Mouse (Mus musculus) Patski (cell line): ENCODE measurements around the gene Kcnip1. TPM values are rescaled to one million over a fixed set of nuclear protein-coding genes. Genes with fewer than 3 reads are reported as not detected.

Experiments
- ATAC-seq: fragments of 100-300 bp; one replicate; pipeline ENCODE4 v1.8.0; 2021
- CTCF ChIA-PET: fragments of 350-600 bp; sonication (Branson Sonifier 250); formaldehyde crosslinking; loops from one replicate; lab custom pipeline; 2022; ENCODE audit warnings: inconsistent platforms; lab: Charles Lee
- POLR2A ChIA-PET: fragments of 350-600 bp; sonication (Branson Sonifier 250); formaldehyde crosslinking; loops from one replicate; lab custom pipeline; 2022; ENCODE audit warnings: antibody characterized with exemption, inconsistent platforms; lab: Charles Lee
- DNase-seq: peaks from one replicate; pipeline ENCODE4 v3.0.0-alpha.2; 2011; ENCODE audit warnings: low read depth, low spot score
- H3K27me3 ChIP-seq: fragments of 371-371 bp; one replicate; pipeline ENCODE4 v1.5.1; 2021
- CTCF ChIP-seq: fragments of 100-300 bp; IDR thresholded peaks from one replicate; pipeline ENCODE4 v1.5.1; 2021
- in situ Hi-C: fragments of 300-500 bp; cut with MboI; formaldehyde crosslinking; loops from 3 replicates; pipeline ENCODE4 v1.11.1; 2018; ENCODE audit warnings: low pct_unique_long_range_greater_than_20kb, mixed read lengths
- polyA plus RNA-seq: library from polyadenylated mRNA; unstranded; gene quantifications from one replicate; pipeline ENCODE4 v1.2.3, GENCODE M21; 2021

Kcnip1 gene
- polyA plus RNA-seq, 1 experiment from 2014 or later: not detected

GRCm38 (mm10) chr11:33655861-33656593 lies 336.9 kb downstream of the Kcnip1 start:
- no peak for DNase-seq
- TF ChIP-seq CTCF: no peak

GRCm38 (mm10) chr11:33655221-33655620 lies 337.7 kb downstream of the Kcnip1 start:
- ChIA-PET POLR2A (no interaction called here), CTCF (no interaction called here)
- in situ Hi-C loops: no loop called here
- DNase-seq: no peak
- no peak for ATAC-seq
- H3K27me3 ChIP-seq: peaks cover 8% of the 10 kb centered on the region
- TF ChIP-seq CTCF: no peak

More at GRCm38 (mm10) chr11:33655861-33656593, 336.9 kb downstream of the Kcnip1 start:
- ChIA-PET CTCF (no interaction called here), POLR2A (no interaction called here)
- H3K27me3 ChIP-seq: peaks cover 8% of the 10 kb centered on the region
- in situ Hi-C loops: no loop called here
- no peak for ATAC-seq

GRCm38 (mm10) chr11:33654485-33654884 lies 338.5 kb downstream of the Kcnip1 start:
- ChIA-PET CTCF (no interaction called here), POLR2A (no interaction called here)
- in situ Hi-C loops: no loop called here
- no peak for ATAC-seq
- no peak for TF ChIP-seq CTCF
- H3K27me3 ChIP-seq: peaks cover 8% of the 10 kb centered on the region
- DNase-seq: no peak

GRCm38 (mm10) chr11:33649358-33649757 lies 343.6 kb downstream of the Kcnip1 start:
- POLR2A ChIA-PET: no interaction called here
- DNase-seq (no peak), ATAC-seq (no peak)
- peaks cover 13% of the 10 kb centered on the region for H3K27me3 ChIP-seq
- CTCF ChIA-PET: no interaction called here
- in situ Hi-C loops: no loop called here
- no peak for TF ChIP-seq CTCF

DNA sequence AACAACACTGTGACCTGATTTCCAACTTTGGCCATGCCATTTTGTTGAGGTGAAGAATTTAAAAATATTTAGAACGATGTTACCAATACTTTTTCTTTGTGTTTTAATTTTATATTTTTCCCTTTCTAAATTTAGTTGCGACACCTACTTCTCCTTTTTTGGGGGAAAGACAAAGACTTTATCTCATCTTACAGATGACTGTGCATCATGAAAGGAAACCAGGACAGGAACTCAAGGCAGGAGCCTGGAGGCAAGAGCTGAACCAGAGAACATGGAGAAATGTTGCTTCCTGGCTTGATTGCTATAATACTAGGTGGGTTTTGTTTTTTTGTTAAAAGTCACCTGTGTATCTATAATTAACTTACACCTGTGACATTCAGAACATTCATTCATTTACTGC lies 355.8 kb downstream of the Kcnip1 start:
- ChIA-PET CTCF (no interaction called here), POLR2A (no interaction called here)
- TF ChIP-seq CTCF: no peak
- DNase-seq (no peak), ATAC-seq (no peak)
- peaks cover 66% of the 10 kb centered on the region for H3K27me3 ChIP-seq
- in situ Hi-C loops: no loop called here

GRCm38 (mm10) chr11:33627136-33627742 lies 365.7 kb downstream of the Kcnip1 start:
- no peak for ATAC-seq

GRCm38 (mm10) chr11:33614218-33614617 lies 378.7 kb downstream of the Kcnip1 start:
- POLR2A ChIA-PET: interaction anchor here (1.0 to 1.2 kb wide), 3 partner anchors 10 to 77 kb away, joined by 3 to 4 read pairs (median 3); no protein-coding TSS in a partner anchor
- ATAC-seq: peak; percentile 85
- CTCF ChIA-PET: interaction anchor here (0.8 to 2.1 kb wide), 15 partner anchors 10 to 434 kb away, joined by 3 to 21 read pairs (median 3); no protein-coding TSS in a partner anchor
- peaks cover 27% of the 10 kb centered on the region for H3K27me3 ChIP-seq
- peak; percentile 96 for TF ChIP-seq CTCF
- no peak for DNase-seq
- in situ Hi-C loops: loop anchor here (5.0 to 10.0 kb wide), 4 partner anchors 42 to 437 kb away; no protein-coding TSS in a partner anchor

More at GRCm38 (mm10) chr11:33627136-33627742, 365.7 kb downstream of the Kcnip1 start:
- POLR2A ChIA-PET: no interaction called here
- CTCF ChIA-PET: no interaction called here
- in situ Hi-C loops: no loop called here
- H3K27me3 ChIP-seq: peaks cover 35% of the 10 kb centered on the region
- no peak for TF ChIP-seq CTCF
- DNase-seq: no peak

GRCm38 (mm10) chr11:33607784-33608183 lies 385.2 kb downstream of the Kcnip1 start:
- peaks cover 5% of the 10 kb centered on the region for H3K27me3 ChIP-seq
- CTCF ChIA-PET: interaction anchor here (1.3 kb wide), 1 partner anchor 10 kb away, joined by 5 read pairs; no protein-coding TSS in a partner anchor
- TF ChIP-seq CTCF: no peak
- in situ Hi-C loops: no loop called here
- POLR2A ChIA-PET: no interaction called here
- no peak for DNase-seq
- no peak for ATAC-seq

DNA sequence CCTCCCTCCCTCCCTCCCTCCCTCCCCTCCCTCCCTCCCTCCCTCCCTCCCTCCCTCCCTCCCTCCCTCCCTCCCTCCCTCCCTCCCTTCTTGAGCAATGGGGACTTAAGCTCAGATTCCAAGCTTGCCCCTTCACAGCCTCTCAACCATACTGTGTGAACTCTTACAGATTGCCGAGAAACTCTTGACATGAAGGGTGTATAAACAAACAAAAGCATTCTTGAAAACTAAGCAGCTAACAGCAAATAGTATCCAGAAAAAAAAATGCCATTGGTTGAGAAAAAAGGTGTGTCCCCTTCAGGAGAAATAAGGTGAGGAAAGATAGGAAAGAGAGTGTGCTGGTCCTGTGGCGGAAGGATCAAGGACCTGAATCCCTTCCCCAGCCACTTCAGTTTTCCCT lies 389.8 kb downstream of the Kcnip1 start:
- ATAC-seq: no peak
- ChIA-PET POLR2A (no interaction called here), CTCF (no interaction called here)
- in situ Hi-C loops: no loop called here
- no peak for TF ChIP-seq CTCF
- DNase-seq: no peak
- peaks cover 5% of the 10 kb centered on the region for H3K27me3 ChIP-seq

DNA sequence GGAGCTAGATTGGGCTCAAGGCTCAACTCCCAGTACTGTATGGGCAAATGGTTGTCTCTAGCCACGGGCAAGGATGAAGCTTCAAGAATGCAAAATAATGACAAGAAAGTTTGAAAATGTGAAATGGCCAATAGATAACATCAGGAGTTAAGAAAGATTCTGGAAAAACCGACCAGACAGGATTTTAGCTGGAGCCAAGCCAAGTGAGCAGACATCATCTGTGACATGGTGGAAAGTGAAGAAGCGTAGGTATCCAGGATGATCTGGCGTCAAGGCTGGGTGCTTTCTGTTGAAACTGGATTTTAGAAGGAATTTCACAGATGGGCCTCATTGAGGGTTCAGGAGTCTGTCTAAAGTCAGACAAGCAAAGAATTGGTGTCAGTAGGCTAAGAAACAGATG lies 394.0 kb downstream of the Kcnip1 start, which contains the start of gene D130052B06Rik:
TSS of gene D130052B06Rik (plus strand) at position 317 of the 400 bp plus-strand sequence.
- H3K27me3 ChIP-seq: no peaks in the 10 kb centered on the region
- DNase-seq (no peak), ATAC-seq (no peak)
- POLR2A ChIA-PET: no interaction called here
- in situ Hi-C loops: no loop called here
- no peak for TF ChIP-seq CTCF
- CTCF ChIA-PET: no interaction called here

DNA sequence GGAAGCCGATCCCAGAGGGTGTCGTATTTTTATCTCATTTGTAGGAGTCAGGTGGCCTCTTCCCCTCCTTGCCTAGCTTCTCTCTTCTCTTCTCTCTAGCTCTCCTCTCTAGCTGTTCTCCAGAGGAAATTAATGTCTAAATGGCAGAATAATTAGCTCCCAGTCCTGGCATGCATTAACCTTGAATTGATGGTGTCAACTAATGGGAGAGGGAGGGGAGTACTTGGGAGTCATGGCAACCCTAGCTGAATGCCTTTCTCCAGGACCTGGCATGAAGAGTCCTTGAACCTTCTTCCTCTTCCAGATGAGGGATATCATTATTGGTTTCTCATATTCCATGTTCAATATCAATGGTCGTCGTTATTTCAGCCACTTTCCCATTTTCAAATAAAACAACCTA lies 396.3 kb downstream of the Kcnip1 start:
- in situ Hi-C loops: no loop called here
- DNase-seq (no peak), ATAC-seq (no peak)
- TF ChIP-seq CTCF: no peak
- ChIA-PET POLR2A (no interaction called here), CTCF (no interaction called here)
- no peaks in the 10 kb centered on the region for H3K27me3 ChIP-seq
